Mouse (Mus musculus) cortical plate, adult 2 months (tissue): ENCODE measurements around the gene Ell. TPM values are rescaled to one million over a fixed set of nuclear protein-coding genes. Genes with fewer than 3 reads are reported as not detected.

Experiments used
- H3K27ac ChIP-seq: fragments of 200-500 bp; 2 replicates; pipeline ENCODE4 v1.5.1; 2012; ENCODE audit warnings: low read length, control low read depth, inconsistent platforms; ENCODE audit not compliant: insufficient read depth
- H3K4me1 ChIP-seq: fragments of 200-500 bp; 2 replicates; pipeline ENCODE4 v1.6.1; 2011; ENCODE audit warnings: low read length; ENCODE audit not compliant: control insufficient read depth, insufficient read depth
- H3K4me3 ChIP-seq: fragments of 200-500 bp; 2 replicates; pipeline ENCODE4 v1.5.1; 2011; ENCODE audit warnings: mild to moderate bottlenecking, low read length, control low read depth; ENCODE audit not compliant: insufficient read depth
- CTCF ChIP-seq: fragments of 200-500 bp; IDR thresholded peaks from 2 replicates; pipeline ENCODE4 v1.5.1; 2011; ENCODE audit warnings: mild to moderate bottlenecking, control low read depth, low read length; ENCODE audit not compliant: insufficient read depth; ENCODE audit errors: extremely low read depth
- POLR2A ChIP-seq: fragments of 200-500 bp; IDR thresholded peaks from 2 replicates; pipeline ENCODE4 v1.6.1; 2011; ENCODE audit warnings: mild to moderate bottlenecking, low read length, control low read depth; ENCODE audit not compliant: insufficient read depth; ENCODE audit errors: extremely low read depth
- polyA plus RNA-seq: library from polyadenylated mRNA; depleted of rRNA; stranded (reverse); fragments of >200 nt; gene quantifications from 2 replicates; pipeline ENCODE4 v1.2.3, GENCODE M21; 2012

Gene Ell
- polyA plus RNA-seq, 1 experiment = 23.9 TPM

- no peak for TF ChIP-seq CTCF
- TF ChIP-seq POLR2A = no peak
- peaks cover 6% of the 10 kb centered on the region for H3K4me1 ChIP-seq
- H3K4me3 ChIP-seq = peak within 1 kb of the TSS; percentile 92
- peak within 1 kb of the TSS; percentile 99 for H3K27ac ChIP-seq
Measured at GRCm38 (mm10) chr8:70608749-70609367, 69.6 kb downstream of the Ell start, which contains the start of gene Ssbp4. Gene Ssbp4, minus strand, starts transcription at chr8:70608872.

GRCm38 (mm10) chr8:70609368-70609848 lies 70.2 kb downstream of the Ell start:
- TF ChIP-seq POLR2A (peak; percentile 24; the same call in 1 of the 2 replicates), CTCF (no peak)
- Histone ChIP-seq H3K4me3 (peak overlapping the region; percentile 21), H3K27ac (peak overlapping the region; percentile 91), H3K4me1 (peaks cover 6% of the 10 kb centered on the region)

GRCm38 (mm10) chr8:70609849-70610795 lies 70.9 kb downstream of the Ell start:
- TF ChIP-seq CTCF = no peak
- TF ChIP-seq POLR2A = 0 out of 2 replicates have a peak, but pooled peaks have one; percentile 25
- Histone ChIP-seq H3K4me3 (peak overlapping the region; percentile 21), H3K4me1 (peaks cover 6% of the 10 kb centered on the region), H3K27ac (peak overlapping the region; percentile 91)

GRCm38 (mm10) chr8:70610796-70611771 lies 71.8 kb downstream of the Ell start:
- Histone ChIP-seq H3K4me1 (peaks cover 6% of the 10 kb centered on the region), H3K4me3 (peak overlapping the region; percentile 12)
- TF ChIP-seq CTCF (peak; percentile 61), POLR2A (no peak)

GRCm38 (mm10) chr8:70611849-70612248 lies 72.6 kb downstream of the Ell start:
- peaks cover 6% of the 10 kb centered on the region for H3K4me1 ChIP-seq
- H3K27ac ChIP-seq = peak overlapping the region; percentile 63; the same call in 1 of the 2 replicates
- TF ChIP-seq POLR2A = no peak
- TF ChIP-seq CTCF = peak; percentile 96
- peak overlapping the region; percentile 5; the same call in 1 of the 2 replicates for H3K4me3 ChIP-seq

More at GRCm38 (mm10) chr8:70610796-70611771, 71.8 kb downstream of the Ell start:
- H3K27ac ChIP-seq = peak overlapping the region; percentile 83

- Histone ChIP-seq H3K27ac (no peak overlapping the region), H3K4me3 (no peak overlapping the region), H3K4me1 (peaks cover 6% of the 10 kb centered on the region)
- TF ChIP-seq CTCF (no peak), POLR2A (no peak)
Measured at GRCm38 (mm10) chr8:70613763-70614162, 74.5 kb downstream of the Ell start.

- H3K4me1 ChIP-seq = peaks cover 2% of the 10 kb centered on the region; the same call in 1 of the 2 replicates
- no peak overlapping the region for H3K4me3 ChIP-seq
- TF ChIP-seq CTCF (no peak), POLR2A (no peak)
- H3K27ac ChIP-seq = no peak overlapping the region
Measured at GRCm38 (mm10) chr8:70614469-70614868, 75.2 kb downstream of the Ell start.

GRCm38 (mm10) chr8:70615281-70615680 lies 76.0 kb downstream of the Ell start:
- Histone ChIP-seq H3K4me3 (no peak overlapping the region), H3K27ac (no peak overlapping the region), H3K4me1 (peaks cover 2% of the 10 kb centered on the region; the same call in 1 of the 2 replicates)
- TF ChIP-seq CTCF = no peak
- TF ChIP-seq POLR2A = no peak
